Mouse (Mus musculus) C2C12 (cell line): ENCODE results near the gene Tppp3.

ENCODE experiments used
- CEBPB ChIP-seq: IDR thresholded peaks from one replicate; pipeline ENCODE4 v1.6.1; 2011; ENCODE audit warnings: low read depth, mild to moderate bottlenecking, control low read depth, moderate library complexity
- CTCF ChIP-seq: IDR thresholded peaks from one replicate; pipeline ENCODE4 v1.5.1; 2011; ENCODE audit not compliant: control insufficient read depth, insufficient read depth, insufficient read length
- FOSL1 ChIP-seq: IDR thresholded peaks from one replicate; pipeline ENCODE4 v1.8.0; 2011; ENCODE audit warnings: mild to moderate bottlenecking, low read length; ENCODE audit not compliant: poor library complexity, insufficient read depth, severe bottlenecking
- MAX ChIP-seq: IDR thresholded peaks from one replicate; pipeline ENCODE4 v1.6.1; 2011; ENCODE audit warnings: mild to moderate bottlenecking, control low read depth
- MYOD1 ChIP-seq: IDR thresholded peaks from one replicate; pipeline ENCODE4 v1.6.1; 2011; ENCODE audit warnings: low read depth; ENCODE audit not compliant: control insufficient read depth, insufficient read length
- USF1 ChIP-seq: IDR thresholded peaks from one replicate; pipeline ENCODE4 v1.6.1; 2011; ENCODE audit warnings: low read depth, mild to moderate bottlenecking, control low read depth, moderate library complexity

- TF ChIP-seq CTCF (no peak), CEBPB (no peak), MAX (no peak), FOSL1 (no peak), USF1 (no peak), MYOD1 (no peak)
Measured at GRCm38 (mm10) chr8:105437078-105437748, 34.1 kb downstream of the Tppp3 start.
